Mouse (Mus musculus): Measurements from ENCODE around the gene Adra2c.

The Adra2c gene

DNA sequence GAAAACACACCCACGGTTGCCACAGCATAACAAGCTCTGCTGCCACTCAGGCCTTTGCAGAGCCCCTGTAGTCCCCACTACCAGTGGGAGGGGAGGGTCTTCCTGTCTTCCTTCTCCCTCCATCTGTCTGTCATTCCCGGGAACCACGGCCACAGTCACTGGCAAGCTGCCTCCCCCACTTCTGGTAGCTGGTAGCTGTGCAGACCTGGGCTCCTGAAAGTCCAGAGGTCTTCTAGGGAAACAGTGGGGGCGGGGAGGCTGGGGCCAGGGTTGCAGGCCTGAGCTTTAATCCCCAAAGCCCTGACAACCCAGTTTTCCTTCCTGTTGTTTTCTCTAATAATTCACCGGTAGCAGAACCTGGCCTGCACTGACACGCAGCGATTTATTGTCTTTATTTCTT, 31.7 kb downstream of the Adra2c start:
- no peak for DNase-seq (ENCODE audit: low spot score in 2 of 2)

DNA sequence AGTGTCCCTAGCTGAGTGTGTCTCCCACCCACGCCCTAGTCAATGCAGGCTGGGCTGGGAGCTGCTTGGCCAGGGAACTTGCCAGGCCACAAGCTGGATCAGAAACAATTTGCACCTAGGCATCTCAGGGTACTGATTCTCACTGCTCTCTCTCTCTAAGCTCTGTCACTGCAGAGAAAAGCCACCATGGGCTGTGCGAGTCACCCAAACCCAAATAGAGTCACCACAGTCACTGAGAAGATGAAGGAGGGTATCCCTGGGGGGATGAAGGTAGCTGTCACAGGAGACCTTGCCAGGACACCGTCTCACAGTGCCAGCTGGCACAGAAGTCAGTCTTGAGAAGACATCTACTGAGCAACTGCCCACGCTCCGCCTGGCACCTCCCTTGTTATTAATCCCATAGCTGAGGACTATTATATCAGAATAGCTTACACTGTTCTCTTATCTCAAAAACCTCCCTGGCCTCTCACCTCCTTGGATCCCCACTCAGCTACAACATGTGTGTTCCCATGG, 33.7 kb downstream of the Adra2c start:
- DNase-seq (ENCODE audit: low spot score in 2 of 2): no peak

DNA sequence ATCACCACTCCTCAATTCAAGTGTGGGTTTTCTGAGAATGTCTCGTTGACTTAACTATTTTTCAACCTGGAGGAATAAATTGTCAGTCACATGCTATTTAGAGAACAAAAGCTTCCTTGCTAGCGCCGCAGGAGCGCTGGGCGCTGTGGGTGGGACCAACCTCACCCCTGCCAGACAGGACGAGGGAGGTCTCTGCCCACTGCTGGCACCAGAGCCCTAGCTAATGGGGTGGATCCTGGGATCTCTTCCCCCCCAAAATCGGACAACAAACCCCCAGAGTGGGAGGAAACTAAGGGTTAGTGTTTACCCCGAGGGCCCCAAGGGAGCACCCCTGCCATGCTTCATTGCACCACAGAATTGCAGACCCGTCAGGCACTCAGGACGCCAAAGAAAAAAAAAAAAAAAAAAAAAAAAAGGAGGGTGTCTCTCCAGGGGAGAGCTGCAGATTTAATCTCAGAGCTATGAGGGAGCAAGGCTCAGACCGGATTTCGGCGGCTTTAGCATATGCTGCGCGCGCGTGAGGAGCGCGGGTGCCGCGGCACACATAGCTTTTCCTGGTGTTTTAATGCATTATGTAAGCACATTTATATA, 35.2 kb downstream of the Adra2c start:
- DNase-seq (ENCODE audit: low spot score in 2 of 2): no peak

DNA sequence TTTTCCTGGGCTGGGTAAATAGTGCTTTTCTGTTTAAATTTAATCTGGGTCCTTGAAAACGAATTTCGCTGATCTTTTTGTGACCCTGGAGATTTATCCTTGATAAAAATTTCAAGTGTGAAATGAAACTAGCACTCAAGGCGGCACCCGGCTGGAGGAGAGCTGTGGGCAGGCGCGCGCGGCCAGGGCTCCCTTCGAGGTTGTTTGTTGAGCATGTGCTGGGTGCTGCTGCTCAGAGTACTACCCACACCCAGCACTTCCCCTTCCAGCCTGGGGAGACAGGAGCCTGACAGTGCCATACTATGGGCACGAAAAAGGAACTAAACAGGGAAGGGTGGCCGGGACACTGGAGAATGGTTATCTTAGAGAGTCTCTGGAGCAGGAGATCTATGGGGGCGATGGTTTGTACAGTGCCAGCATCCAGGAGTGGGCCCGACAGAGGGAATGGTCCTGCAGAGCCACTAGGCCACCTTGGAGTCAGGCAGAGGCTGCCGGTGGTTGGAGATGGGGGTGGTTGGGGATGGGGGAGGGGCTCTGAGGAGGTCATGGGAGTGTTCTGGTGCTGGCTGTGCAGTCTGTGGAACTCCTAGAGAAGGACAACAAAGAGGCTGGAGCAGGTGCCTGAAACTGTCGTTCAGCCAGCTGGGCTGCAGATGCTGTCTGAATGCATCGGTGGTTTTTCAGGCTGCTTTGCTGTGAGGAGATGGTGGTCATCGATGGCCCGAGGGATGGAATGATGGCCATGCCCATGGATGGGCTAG, 35.9 kb downstream of the Adra2c start:
- DNase-seq (ENCODE audit: low spot score in 2 of 2): peak in 1 of 2 experiments; percentile 31

DNA sequence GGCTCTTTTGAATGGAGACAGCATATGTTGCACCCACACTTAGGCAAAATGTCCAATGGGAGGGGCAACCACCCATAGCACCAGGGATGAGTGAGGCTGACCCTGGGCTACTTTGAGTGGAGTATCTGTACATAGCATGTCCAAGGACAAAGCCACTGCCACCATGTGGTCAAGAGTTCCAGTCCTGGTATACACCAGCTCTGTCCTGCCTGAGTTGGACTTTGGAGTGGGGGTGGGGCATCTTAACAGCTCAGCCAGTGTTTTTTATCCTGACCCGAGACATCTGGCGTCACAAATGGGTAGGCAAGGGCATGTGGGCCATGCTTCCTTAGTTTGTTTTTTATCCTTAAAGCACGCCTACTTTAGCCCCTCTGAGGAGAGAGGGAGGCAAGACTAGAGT, 36.5 kb downstream of the Adra2c start:
- DNase-seq (ENCODE audit: low spot score in 2 of 2): no peak

DNA sequence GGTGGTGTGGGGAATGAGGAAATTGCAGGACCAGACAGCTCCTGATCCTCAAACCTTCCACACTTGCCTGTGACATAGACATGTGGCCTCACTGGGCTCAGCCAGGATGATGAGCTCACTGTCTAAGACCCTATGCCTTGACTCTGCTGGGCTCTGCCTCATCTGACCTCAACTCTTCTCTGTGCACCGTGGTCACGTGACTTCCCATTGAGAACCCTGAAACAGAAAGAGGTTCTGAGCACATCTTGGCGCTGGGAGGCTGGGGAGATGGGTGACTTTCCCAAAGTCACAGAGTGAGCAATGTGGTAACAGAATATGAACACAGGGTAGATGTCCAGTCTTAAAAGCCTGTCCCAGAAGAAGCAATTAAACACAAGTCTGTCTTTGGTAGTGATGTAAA, 37.1 kb downstream of the Adra2c start:
- DNase-seq (ENCODE audit: low spot score in 2 of 2): no peak

DNA sequence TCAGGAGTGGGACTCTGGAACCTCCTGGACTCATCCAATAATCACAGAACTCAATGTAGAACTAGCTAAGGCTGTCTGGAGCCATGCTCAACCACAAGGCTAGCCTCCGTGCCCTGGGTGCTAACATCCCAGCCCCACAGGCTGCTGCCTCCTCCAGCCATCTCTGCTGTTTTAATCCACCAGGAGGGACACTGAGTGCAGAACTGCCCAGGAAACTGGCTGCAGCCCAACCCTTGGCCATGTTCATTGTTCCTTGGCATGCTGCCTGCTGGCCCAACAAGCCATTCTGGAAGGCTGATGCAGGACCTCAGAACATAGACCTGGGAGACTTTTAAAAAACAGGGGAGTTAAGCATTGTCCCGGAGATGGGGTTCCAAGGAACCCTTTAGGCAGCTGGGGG, 42.5 kb downstream of the Adra2c start:
- DNase-seq (ENCODE audit: low spot score in 2 of 2): peak in 1 of 2 experiments; percentile 36

DNA sequence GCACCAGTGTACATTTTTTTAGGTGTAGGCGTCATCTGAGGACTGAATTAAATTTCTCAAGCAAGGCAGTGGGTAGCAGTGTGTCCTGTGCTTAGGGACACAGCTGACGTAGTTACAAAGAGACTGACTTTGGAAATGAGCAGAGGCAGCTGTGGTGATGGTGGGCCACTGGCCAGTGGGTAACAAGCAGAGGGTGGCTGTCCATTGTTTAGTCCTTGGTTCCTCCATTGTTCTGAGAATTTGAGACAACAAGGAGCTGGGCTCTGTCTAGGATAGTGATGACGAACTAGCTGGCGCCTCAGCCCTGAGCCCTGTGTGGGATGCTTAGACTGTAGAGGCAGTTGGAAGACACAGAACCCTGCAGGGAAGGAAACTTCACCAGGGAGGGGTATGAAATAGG, 52.7 kb downstream of the Adra2c start:
- DNase-seq (ENCODE audit: low spot score in 2 of 2): no peak
